Mouse (Mus musculus) liver, embryonic 15.5 days (tissue): ENCODE measurements around the gene Vars. TPM values are rescaled to one million over a fixed set of nuclear protein-coding genes. Genes with fewer than 3 reads are reported as not detected.

Source experiments
- ATAC-seq: fragments of 200-750 bp; cut with Nextera tagmentation; 2 replicates; pipeline ENCODE4 v1.8.0; 2017; ENCODE audit warnings: moderate number of reproducible peaks, mild to moderate bottlenecking, moderate library complexity; ENCODE audit not compliant: insufficient read depth
- H3K27ac ChIP-seq: fragments of 300-500 bp; sonication (generic); replicated peaks from 2 replicates; pipeline ENCODE4 v1.5.1; 2015; ENCODE audit warnings: mild to moderate bottlenecking, inconsistent platforms
- H3K27me3 ChIP-seq: fragments of 300-500 bp; sonication (generic); 2 replicates; pipeline ENCODE4 v1.6.1; 2015; ENCODE audit warnings: mild to moderate bottlenecking, inconsistent platforms
- H3K36me3 ChIP-seq: fragments of 300-500 bp; sonication (generic); replicated peaks from 2 replicates; pipeline ENCODE4 v1.6.1; 2015; ENCODE audit warnings: moderate library complexity, mild to moderate bottlenecking, inconsistent platforms
- H3K4me1 ChIP-seq: fragments of 300-500 bp; sonication (generic); replicated peaks from 2 replicates; pipeline ENCODE4 v1.6.1; 2015; ENCODE audit warnings: inconsistent platforms
- H3K4me2 ChIP-seq: fragments of 300-500 bp; sonication (generic); 2 replicates; pipeline ENCODE4 v1.6.1; 2015; ENCODE audit warnings: moderate library complexity, mild to moderate bottlenecking, inconsistent platforms
- H3K4me3 ChIP-seq: fragments of 300-500 bp; sonication (generic); replicated peaks from 2 replicates; pipeline ENCODE4 v1.5.1; 2015; ENCODE audit warnings: mild to moderate bottlenecking, inconsistent platforms
- H3K9ac ChIP-seq: fragments of 300-500 bp; sonication (generic); 2 replicates; pipeline ENCODE4 v1.6.1; 2015; ENCODE audit warnings: moderate library complexity, mild to moderate bottlenecking, inconsistent platforms
- H3K9me3 ChIP-seq: fragments of 300-500 bp; sonication (generic); replicated peaks from 2 replicates; pipeline ENCODE4 v1.6.1; 2016; ENCODE audit warnings: inconsistent platforms
- WGBS: fragments of 180-500 bp; shearing (Covaris S2); methylation state at CpG from one replicate; pipeline ENCODE4 v1.1.7; 2015; ENCODE audit warnings: mixed read lengths; ENCODE audit not compliant: insufficient replicate concordance; 5-methylcytosine and 5-hydroxymethylcytosine counted together
- polyA plus RNA-seq: library from polyadenylated mRNA; unstranded; fragments of >200 nt; fragmentation: Nextera tagmentation; extraction: Ambion mirVana; gene quantifications from 2 replicates; pipeline ENCODE4 v1.2.1, GENCODE M21; 2015

The Vars gene
- polyA plus RNA-seq, 1 experiment from 2014 or later = 99.0 TPM

DNA sequence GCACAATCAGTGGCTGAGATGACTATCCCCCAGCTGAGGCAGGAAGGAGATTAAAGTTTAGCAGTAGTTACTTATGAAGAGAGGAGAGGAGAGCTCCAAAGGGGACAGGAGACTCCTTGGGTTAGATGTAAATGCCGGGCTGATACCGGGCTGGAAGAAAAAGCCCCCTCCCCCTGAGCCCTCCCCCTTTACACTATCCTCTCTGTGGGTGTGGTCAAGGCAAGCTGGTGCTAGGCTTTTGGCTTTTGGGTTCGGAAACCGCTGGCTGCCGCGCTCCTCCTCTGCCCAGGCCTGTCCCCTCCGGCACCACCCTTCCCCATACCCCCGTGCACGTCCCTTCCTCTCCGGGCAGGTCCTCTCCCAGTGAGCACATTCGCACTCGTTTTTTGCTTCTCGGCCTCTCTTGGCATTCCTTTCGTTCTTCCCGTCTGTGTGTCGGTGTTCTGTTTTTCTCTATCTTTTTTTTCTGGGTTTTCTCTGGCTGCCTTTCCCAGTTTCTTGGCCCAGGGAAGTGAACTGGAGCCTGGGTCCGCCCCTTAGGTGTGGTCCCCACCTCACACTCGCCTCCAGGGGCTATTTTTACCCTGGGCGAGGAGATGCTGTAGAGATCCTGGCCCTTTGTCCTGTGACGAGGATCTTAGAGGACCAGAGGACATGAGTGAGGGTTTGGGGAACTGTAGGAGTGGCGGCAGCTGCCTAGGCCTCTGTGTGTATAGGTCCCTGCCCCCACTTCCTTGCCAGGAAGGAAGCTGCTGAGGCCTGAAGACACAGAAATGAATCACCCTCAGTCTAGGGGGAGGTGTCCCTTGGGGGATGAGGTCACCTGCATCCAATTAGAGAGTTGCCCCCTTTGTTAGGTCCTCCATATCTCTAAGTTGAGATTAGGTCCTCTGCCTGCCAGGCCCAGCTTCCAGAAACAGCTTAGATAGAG lies 50.6 kb downstream of the Vars start:
- ATAC-seq = peak; percentile 44; the same call in 1 of the 2 replicates
- H3K4me1 ChIP-seq = peaks cover 81% of the 10 kb centered on the region
- peak overlapping the region; percentile 72 for H3K4me3 ChIP-seq
- H3K36me3 ChIP-seq = peaks cover 45% of the 10 kb centered on the region
- H3K27ac ChIP-seq = peak overlapping the region; percentile 91
- H3K4me2 ChIP-seq = peak overlapping the region; percentile 98
- WGBS = 2% methylated on average over 21 of the region's 21 CpGs
- H3K9me3 ChIP-seq = no peaks in the 10 kb centered on the region
- no peaks in the 10 kb centered on the region for H3K27me3 ChIP-seq
- H3K9ac ChIP-seq = peak overlapping the region; percentile 87

DNA sequence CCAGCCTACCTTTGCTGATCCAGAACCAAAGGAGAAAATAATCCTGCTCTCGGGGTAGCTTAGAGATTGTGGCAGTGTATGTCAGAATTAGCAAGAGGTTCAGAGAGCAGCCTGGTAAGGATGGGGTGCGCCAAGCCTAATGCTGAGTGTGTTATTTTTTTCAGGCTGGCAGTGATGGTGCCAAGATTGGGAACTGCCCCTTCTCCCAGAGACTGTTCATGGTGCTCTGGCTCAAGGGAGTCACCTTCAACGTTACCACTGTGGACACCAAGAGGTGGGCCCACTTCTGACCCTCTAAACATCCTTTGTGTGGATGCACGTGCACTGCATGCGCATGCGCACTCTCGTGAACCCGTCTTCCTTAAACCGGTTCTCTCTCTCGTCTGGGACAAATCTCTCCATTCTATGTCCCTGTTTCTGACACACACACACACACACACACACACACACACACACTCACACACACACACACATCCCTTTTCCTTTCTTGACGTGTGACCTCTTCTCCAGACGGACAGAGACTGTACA lies 51.5 kb downstream of the Vars start:
- Histone ChIP-seq H3K9me3 (no peaks in the 10 kb centered on the region), H3K27ac (peak overlapping the region; percentile 91), H3K4me2 (peak overlapping the region; percentile 98), H3K36me3 (peaks cover 52% of the 10 kb centered on the region), H3K4me1 (peaks cover 76% of the 10 kb centered on the region), H3K9ac (peak overlapping the region; percentile 87), H3K27me3 (no peaks in the 10 kb centered on the region), H3K4me3 (peak overlapping the region; percentile 72)
- no peak for ATAC-seq
- 81% methylated on average over 12 of the region's 12 CpGs for WGBS

DNA sequence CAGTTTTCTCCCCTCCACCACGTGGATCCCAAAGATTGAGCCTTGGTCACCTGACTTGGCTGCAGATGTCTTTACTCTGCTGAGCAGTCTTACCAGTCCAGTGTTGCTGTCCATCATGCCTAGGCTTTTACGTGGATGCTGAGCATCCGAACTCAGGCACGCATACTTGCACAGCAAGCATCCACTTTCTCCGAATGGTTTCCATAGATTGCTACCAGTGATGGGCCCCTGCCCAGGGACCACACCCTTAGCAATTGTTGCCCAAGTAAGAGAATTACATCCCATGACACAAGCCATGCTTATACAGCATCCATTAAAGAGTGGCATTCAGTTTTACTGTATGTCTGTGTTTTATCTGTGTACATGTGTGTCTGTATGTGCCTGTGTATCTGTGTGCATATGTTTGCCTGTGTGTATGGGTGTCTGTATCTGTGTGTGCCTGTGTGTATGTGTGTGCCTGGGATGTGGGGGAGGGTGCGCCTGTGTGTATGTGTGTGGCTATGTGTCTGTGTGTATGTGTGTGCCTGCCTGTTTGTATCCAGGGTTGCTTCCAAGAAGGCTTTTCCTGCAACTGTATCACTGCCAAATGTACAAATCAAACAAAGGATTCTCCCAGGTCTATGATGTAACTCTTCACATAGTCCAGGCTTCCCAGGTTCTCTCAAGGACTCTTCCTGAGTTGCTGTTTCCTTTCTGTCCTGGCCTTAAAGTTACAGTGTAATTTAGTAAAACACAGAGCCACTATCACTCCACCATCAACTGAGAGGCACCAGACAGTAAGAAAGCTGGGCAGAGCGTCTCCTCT lies 55.1 kb downstream of the Vars start:
- no peak for ATAC-seq
- 77% methylated on average over 7 of the region's 7 CpGs for WGBS
- Histone ChIP-seq H3K36me3 (peaks cover 65% of the 10 kb centered on the region), H3K4me1 (peaks cover 77% of the 10 kb centered on the region), H3K4me3 (no peak overlapping the region), H3K9ac (no peak overlapping the region), H3K9me3 (no peaks in the 10 kb centered on the region), H3K27ac (no peak overlapping the region), H3K4me2 (no peak overlapping the region), H3K27me3 (peaks cover 8% of the 10 kb centered on the region; the same call in 1 of the 2 replicates)

DNA sequence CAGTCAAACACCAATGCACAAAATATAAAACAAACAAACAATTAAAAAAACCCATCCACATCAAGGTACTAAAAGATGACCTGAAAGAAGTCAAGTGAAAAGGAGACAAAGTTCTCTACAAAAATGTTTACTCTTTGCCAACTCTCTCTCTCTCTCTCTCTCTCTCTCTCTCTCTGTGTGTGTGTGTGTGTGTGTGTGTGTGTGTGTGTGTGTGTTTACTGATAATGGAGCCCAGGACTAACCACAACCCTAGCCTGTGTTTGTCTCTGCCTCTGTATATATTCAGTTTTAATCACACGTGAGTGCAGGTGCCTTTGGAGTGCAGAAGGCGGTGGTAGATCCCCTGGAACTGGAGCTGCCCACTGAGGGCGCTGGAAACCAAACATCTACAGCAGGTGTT lies 56.3 kb downstream of the Vars start:
- whole genome bisulfite sequencing = 23% methylated on average over 3 of the region's 3 CpGs
- Histone ChIP-seq H3K4me2 (no peak overlapping the region), H3K9ac (no peak overlapping the region), H3K27ac (0 out of 2 replicates have a peak overlapping the region, but pooled peaks have one; percentile 3), H3K4me1 (peaks cover 71% of the 10 kb centered on the region), H3K4me3 (no peak overlapping the region), H3K27me3 (peaks cover 16% of the 10 kb centered on the region; the same call in 1 of the 2 replicates), H3K9me3 (no peaks in the 10 kb centered on the region), H3K36me3 (peaks cover 63% of the 10 kb centered on the region)
- ATAC-seq = no peak

DNA sequence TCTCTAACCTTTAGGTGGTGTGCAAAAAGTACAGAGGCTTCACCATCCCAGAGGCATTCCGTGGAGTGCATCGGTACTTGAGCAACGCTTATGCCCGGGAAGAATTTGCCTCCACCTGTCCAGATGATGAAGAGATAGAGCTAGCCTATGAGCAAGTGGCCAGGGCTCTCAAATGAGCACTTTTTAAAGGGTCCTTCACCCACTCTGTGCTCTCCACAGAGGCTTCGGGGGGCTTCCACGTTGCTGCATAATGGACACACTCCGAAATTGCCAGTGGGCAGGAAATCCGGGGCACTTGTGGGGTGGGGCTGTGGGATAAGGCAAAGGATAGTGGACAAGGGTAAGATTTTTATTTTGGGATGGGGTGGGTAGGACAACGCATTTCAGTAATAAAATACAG lies 57.5 kb downstream of the Vars start:
- Histone ChIP-seq H3K4me1 (peaks cover 59% of the 10 kb centered on the region), H3K4me2 (peak overlapping the region; percentile 88), H3K27ac (no peak overlapping the region), H3K36me3 (peaks cover 51% of the 10 kb centered on the region), H3K9me3 (no peaks in the 10 kb centered on the region), H3K4me3 (no peak overlapping the region), H3K27me3 (peaks cover 24% of the 10 kb centered on the region), H3K9ac (no peak overlapping the region)
- 65% methylated on average over 9 of the region's 9 CpGs for WGBS
- no peak for ATAC-seq

DNA sequence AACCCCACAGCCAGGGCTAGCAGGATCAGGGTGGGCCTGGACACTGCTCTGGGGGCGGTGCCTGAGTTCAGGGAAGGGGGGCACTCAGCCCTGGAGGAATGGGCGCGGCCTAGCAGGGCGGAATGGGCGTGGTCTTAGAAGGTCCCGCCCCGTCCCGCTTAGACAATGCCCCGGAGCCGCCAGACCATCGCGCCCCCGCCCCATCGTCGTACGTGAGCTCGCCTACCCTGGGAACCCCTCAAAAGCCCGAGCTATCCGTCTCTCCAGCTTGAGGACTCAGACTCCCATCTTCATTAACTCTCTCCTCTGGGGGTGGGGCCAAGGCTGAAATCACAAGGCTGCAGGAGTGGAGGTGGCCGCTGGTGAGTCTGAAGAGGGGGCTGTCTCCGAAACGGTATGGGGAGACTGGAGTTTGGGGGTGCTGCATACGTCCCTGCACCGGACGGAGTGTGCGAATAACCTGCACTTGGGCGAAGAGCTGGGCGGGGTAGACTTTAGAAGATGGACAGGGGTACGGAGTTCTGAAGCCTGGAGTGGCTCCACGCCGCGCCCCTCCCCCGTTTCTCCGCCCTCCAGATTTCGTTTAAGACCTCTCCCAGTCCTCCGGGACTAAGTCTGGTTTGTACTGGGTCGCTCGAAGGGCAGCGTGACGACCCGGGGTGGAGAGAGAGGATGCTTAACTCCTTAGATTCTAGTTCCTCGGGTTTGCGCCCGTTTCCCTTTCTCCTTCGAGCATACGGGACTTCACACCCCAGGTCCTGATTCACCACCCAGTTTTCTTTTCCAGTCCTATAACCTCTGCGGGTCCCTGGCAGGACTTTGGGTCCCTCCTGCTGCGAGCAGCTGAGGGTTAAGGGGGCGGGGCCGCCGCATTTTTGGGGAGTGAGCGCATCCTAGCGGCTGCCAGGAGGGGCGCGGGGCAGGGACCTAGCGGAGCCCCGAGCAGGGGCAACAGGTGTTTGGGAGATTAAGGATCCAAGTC lies 58.4 kb downstream of the Vars start, which contains the start of gene Ddah2:
TSS of gene Ddah2 (plus strand) at position 125 of the 982 bp plus-strand sequence.
- H3K27me3 ChIP-seq = peaks cover 33% of the 10 kb centered on the region
- H3K36me3 ChIP-seq = peaks cover 42% of the 10 kb centered on the region
- no peaks in the 10 kb centered on the region for H3K9me3 ChIP-seq
- H3K4me1 ChIP-seq = peaks cover 58% of the 10 kb centered on the region
- H3K4me2 ChIP-seq = peak within 1 kb of the TSS; percentile 88
- ATAC-seq = peak; percentile 69
- H3K9ac ChIP-seq = peak within 1 kb of the TSS; percentile 26; the same call in 1 of the 2 replicates
- WGBS = under 1% methylated on average over 57 of the region's 57 CpGs
- H3K27ac ChIP-seq = peak within 1 kb of the TSS; percentile 43; the same call in 1 of the 2 replicates
- peak within 1 kb of the TSS; percentile 58 for H3K4me3 ChIP-seq

DNA sequence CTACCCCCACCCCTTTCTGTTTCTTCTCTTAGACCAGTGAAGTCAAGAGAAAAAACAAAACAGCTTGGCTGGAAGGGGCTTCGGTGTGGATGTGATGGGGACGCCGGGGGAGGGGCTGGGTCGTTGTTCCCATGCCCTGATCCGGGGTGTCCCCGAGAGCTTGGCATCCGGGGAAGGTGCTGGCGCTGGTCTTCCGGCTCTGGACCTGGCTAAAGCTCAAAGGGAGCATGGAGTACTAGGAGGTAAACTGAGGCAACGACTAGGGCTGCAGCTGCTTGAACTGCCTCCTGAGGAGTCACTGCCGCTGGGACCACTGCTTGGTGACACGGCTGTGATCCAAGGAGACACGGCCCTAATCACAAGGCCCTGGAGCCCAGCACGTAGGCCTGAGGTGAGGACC lies 59.3 kb downstream of the Vars start:
- no peak for ATAC-seq
- Histone ChIP-seq H3K4me2 (peak overlapping the region; percentile 88), H3K4me1 (peaks cover 64% of the 10 kb centered on the region)

DNA sequence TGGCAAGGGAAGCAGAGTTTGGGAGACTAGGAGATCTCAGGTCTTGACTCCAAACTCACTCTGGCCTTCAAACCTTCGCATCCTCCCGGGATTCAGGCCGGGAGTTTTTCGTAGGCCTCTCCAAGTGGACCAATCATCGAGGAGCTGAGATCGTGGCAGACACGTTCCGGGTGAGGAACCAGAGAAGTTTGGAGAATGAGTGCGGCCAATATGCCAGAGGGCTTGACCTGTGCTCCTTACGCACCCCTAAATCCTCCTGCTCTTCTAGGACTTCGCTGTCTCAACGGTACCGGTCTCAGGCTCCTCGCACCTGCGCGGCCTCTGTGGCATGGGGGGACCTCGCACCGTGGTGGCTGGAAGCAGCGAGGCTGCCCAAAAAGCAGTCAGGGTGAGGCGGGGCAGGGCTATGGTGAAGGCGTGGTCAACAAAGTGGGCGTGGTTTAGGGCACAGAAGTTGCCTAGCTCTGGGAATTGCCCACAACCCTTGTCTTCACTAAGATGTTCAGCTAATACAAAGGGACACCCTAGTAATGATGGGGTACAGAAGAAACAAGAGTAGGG lies 60.0 kb downstream of the Vars start:
- H3K9ac ChIP-seq = no peak overlapping the region
- H3K4me3 ChIP-seq = no peak overlapping the region
- H3K27me3 ChIP-seq = peaks cover 49% of the 10 kb centered on the region
- peaks cover 26% of the 10 kb centered on the region for H3K36me3 ChIP-seq
- no peak overlapping the region for H3K27ac ChIP-seq
- peaks cover 66% of the 10 kb centered on the region for H3K4me1 ChIP-seq
- 67% methylated on average over 22 of the region's 22 CpGs for WGBS
- no peaks in the 10 kb centered on the region for H3K9me3 ChIP-seq
- H3K4me2 ChIP-seq = no peak overlapping the region
- ATAC-seq = no peak

More for the DNA sequence above, 59.3 kb downstream of the Vars start:
- WGBS = 43% methylated on average over 14 of the region's 14 CpGs
- H3K36me3 ChIP-seq = peaks cover 33% of the 10 kb centered on the region
- no peak overlapping the region for H3K27ac ChIP-seq
- peak overlapping the region; percentile 58 for H3K4me3 ChIP-seq
- peaks cover 41% of the 10 kb centered on the region for H3K27me3 ChIP-seq
- no peak overlapping the region for H3K9ac ChIP-seq
- H3K9me3 ChIP-seq = no peaks in the 10 kb centered on the region

DNA sequence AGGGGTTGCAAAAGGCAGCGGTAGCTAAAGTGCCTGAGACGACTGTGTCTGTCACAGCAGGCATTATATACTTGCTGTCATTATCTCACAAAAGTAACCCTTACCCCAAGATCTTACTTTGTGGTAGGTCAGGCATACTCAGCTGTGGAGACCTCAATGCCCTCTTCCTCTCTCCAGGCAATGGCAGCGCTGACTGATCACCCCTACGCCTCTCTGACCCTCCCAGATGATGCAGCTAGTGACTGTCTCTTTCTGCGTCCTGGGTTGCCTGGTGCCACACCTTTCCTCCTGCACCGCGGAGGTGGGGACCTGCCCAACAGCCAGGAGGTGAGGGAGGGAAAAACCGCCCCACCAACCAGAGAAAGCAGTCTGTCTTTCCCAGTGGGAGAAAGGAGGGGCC lies 60.5 kb downstream of the Vars start:
- ATAC-seq = no peak
- H3K4me2 ChIP-seq = no peak overlapping the region
- H3K27me3 ChIP-seq = peaks cover 53% of the 10 kb centered on the region
- H3K27ac ChIP-seq = no peak overlapping the region
- H3K9me3 ChIP-seq = no peaks in the 10 kb centered on the region
- no peak overlapping the region for H3K9ac ChIP-seq
- no peak overlapping the region for H3K4me3 ChIP-seq
- H3K4me1 ChIP-seq = peaks cover 65% of the 10 kb centered on the region
- peaks cover 21% of the 10 kb centered on the region for H3K36me3 ChIP-seq
- 77% methylated on average over 8 of the region's 8 CpGs for WGBS

DNA sequence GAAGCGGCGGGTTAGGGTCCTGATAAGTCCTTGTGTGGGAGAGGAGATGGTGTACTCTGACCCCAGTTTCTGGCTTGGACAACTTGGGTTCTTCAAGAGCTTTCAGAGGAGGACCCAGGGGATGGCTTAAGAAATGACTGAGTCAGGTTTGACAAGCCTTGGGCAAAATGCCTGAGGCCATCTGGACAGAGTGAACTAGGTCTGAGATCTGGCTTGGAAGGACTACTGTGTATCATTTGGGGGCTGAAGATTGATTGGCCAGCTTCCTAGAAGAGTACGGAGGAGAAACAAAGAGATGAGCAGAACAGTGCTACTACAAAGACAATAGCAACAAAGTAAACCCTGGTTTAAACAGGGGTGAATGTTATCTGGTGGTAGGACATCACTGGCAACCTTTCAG lies 62.7 kb downstream of the Vars start:
- 68% methylated on average over 3 of the region's 3 CpGs for WGBS
- H3K4me3 ChIP-seq = no peak overlapping the region

More for the DNA sequence above, 62.7 kb downstream of the Vars start:
- H3K27ac ChIP-seq = no peak overlapping the region
- H3K27me3 ChIP-seq = peaks cover 75% of the 10 kb centered on the region
- H3K4me1 ChIP-seq = peaks cover 56% of the 10 kb centered on the region
- peaks cover 1% of the 10 kb centered on the region for H3K36me3 ChIP-seq
- no peak overlapping the region for H3K4me2 ChIP-seq
- no peak for ATAC-seq
- H3K9me3 ChIP-seq = no peaks in the 10 kb centered on the region
- no peak overlapping the region for H3K9ac ChIP-seq
